Mouse (Mus musculus): ENCODE measurements around the gene Acly. TPM values are rescaled to one million over a fixed set of nuclear protein-coding genes. Genes with fewer than 3 reads are reported as not detected.

Gene Acly
- total and polyA plus RNA-seq, 3 experiments, result 213 to 277 (median 246) TPM

GRCm38 (mm10) chr11:100515789-100516188 is 12.0 kb downstream of the Acly start:
- dilution Hi-C loops (cut with MboI; ENCODE audit: extremely low pct_ligation_motif_present, extremely low pct_unique_long_range_greater_than_20kb, low sequenced_read_pairs), result no loop called here
- no peak overlapping the region for H3K4me3 ChIP-seq (replicated peaks in 1 of 3; ENCODE audit: low read depth in 2 of 3, low read length in 2 of 3, poor library complexity in 1 of 3)
- H3K9ac ChIP-seq (ENCODE audit: insufficient read depth, low read depth), result no peak overlapping the region
- H3K79me2 ChIP-seq (replicated peaks; ENCODE audit: control insufficient read depth, extremely low read depth, insufficient read depth, poor library complexity, severe bottlenecking), result peaks cover 6% of the 10 kb centered on the region; the same call in 1 of the 2 replicates
- in situ Hi-C loops (cut with MboI; ENCODE audit: low pct_ligation_motif_present, low pct_unique_long_range_greater_than_20kb, low sequenced_read_pairs), result no loop called here
- DNase-seq (ENCODE audit: extremely low read depth), result no peak
- no peaks in the 10 kb centered on the region for H3K9me3 ChIP-seq (replicated peaks; ENCODE audit: low read length)
- H3K36me3 ChIP-seq (replicated peaks in 1 of 2; ENCODE audit: control insufficient read depth in 1 of 2, insufficient read depth in 1 of 2, low read length in 1 of 2), result peaks cover 87 to 98% of the 10 kb centered on the region in 2 experiments
- H3K4me2 ChIP-seq (ENCODE audit: insufficient read depth, low read depth, poor library complexity, severe bottlenecking), result no peak overlapping the region
- no peaks in the 10 kb centered on the region for H3K4me1 ChIP-seq (ENCODE audit: control insufficient read depth in 1 of 2, insufficient read depth in 2 of 2)
- no peak overlapping the region for H3K27ac ChIP-seq (ENCODE audit: insufficient read depth, low read depth)
- TF ChIP-seq MAZ (IDR thresholded peaks at IDR 0.05; ENCODE audit: low read depth, low read length), result no peak
- no peak for TF ChIP-seq POLR2A (IDR thresholded peaks at IDR 0.05; ENCODE audit: low read depth, low read length)
- no peak for TF ChIP-seq CHD1 (IDR thresholded peaks at IDR 0.05; ENCODE audit: low read depth, low read length)
- TF ChIP-seq CTCF (conservative IDR thresholded peaks at IDR 0.05 in 1 of 2, IDR thresholded peaks at IDR 0.05 in 1 of 2; ENCODE audit: low read depth in 2 of 2, low read length in 2 of 2), result no peak
- TF ChIP-seq USF1 (IDR thresholded peaks at IDR 0.05; ENCODE audit: low read depth, low read length), result no peak
- TF ChIP-seq NELFE (IDR thresholded peaks at IDR 0.05; ENCODE audit: low read depth, low read length), result no peak
- TF ChIP-seq SIN3A (IDR thresholded peaks at IDR 0.05; ENCODE audit: low read length), result no peak
- no peak for TF ChIP-seq UBTF (IDR thresholded peaks at IDR 0.05; ENCODE audit: low read depth, low read length)
- TF ChIP-seq RAD21 (IDR thresholded peaks at IDR 0.05; ENCODE audit: low read depth, low read length), result no peak
- TF ChIP-seq ZKSCAN1 (IDR thresholded peaks at IDR 0.05; ENCODE audit: borderline replicate concordance, low read depth, low read length), result no peak
- no peak for TF ChIP-seq TCF12 (IDR thresholded peaks at IDR 0.05; ENCODE audit: low read depth, low read length)
- no peak for TF ChIP-seq E2F4 (IDR thresholded peaks at IDR 0.05; ENCODE audit: insufficient replicate concordance, low read depth, low read length)
- no peaks in the 10 kb centered on the region for H3K27me3 ChIP-seq (replicated peaks)

GRCm38 (mm10) chr11:100515061-100515460 is 12.7 kb downstream of the Acly start:
- no peaks in the 10 kb centered on the region for H3K27me3 ChIP-seq (replicated peaks)
- in situ Hi-C loops (cut with MboI; ENCODE audit: low pct_ligation_motif_present, low pct_unique_long_range_greater_than_20kb, low sequenced_read_pairs) (no loop called here), dilution Hi-C loops (cut with MboI; ENCODE audit: extremely low pct_ligation_motif_present, extremely low pct_unique_long_range_greater_than_20kb, low sequenced_read_pairs) (no loop called here)
- no peaks in the 10 kb centered on the region for H3K9me3 ChIP-seq (replicated peaks; ENCODE audit: low read length)
- TF ChIP-seq JUND (conservative IDR thresholded peaks at IDR 0.05; ENCODE audit: low read depth, low read length) (no peak), POLR2AphosphoS2 (IDR thresholded peaks at IDR 0.05; ENCODE audit: low read depth, low read length) (no peak), SMC3 (IDR thresholded peaks at IDR 0.05; ENCODE audit: low read depth, low read length) (no peak)
- peaks cover 81 to 98% of the 10 kb centered on the region in 2 experiments for H3K36me3 ChIP-seq (replicated peaks in 1 of 2; ENCODE audit: control insufficient read depth in 1 of 2, insufficient read depth in 1 of 2, low read length in 1 of 2)
- no peak overlapping the region for H3K27ac ChIP-seq (ENCODE audit: insufficient read depth, low read depth)
- H3K4me1 ChIP-seq (ENCODE audit: control insufficient read depth in 1 of 2, insufficient read depth in 2 of 2), result no peaks in the 10 kb centered on the region
- no peak for DNase-seq (ENCODE audit: extremely low read depth)
- H3K4me2 ChIP-seq (ENCODE audit: insufficient read depth, low read depth, poor library complexity, severe bottlenecking), result no peak overlapping the region
- H3K4me3 ChIP-seq (replicated peaks in 1 of 3; ENCODE audit: low read depth in 2 of 3, low read length in 2 of 3, poor library complexity in 1 of 3), result no peak overlapping the region
- no peak overlapping the region for H3K9ac ChIP-seq (ENCODE audit: insufficient read depth, low read depth)
- H3K79me2 ChIP-seq (replicated peaks; ENCODE audit: control insufficient read depth, extremely low read depth, insufficient read depth, poor library complexity, severe bottlenecking), result peaks cover 2% of the 10 kb centered on the region; the same call in 1 of the 2 replicates

GRCm38 (mm10) chr11:100513716-100514115 is 14.1 kb downstream of the Acly start:
- Histone ChIP-seq H3K4me3 (replicated peaks in 1 of 3; ENCODE audit: low read depth in 2 of 3, low read length in 2 of 3, poor library complexity in 1 of 3) (no peak overlapping the region), H3K27ac (ENCODE audit: insufficient read depth, low read depth) (no peak overlapping the region), H3K9ac (ENCODE audit: insufficient read depth, low read depth) (no peak overlapping the region), H3K4me1 (ENCODE audit: control insufficient read depth in 1 of 2, insufficient read depth in 2 of 2) (no peaks in the 10 kb centered on the region), H3K79me2 (replicated peaks; ENCODE audit: control insufficient read depth, extremely low read depth, insufficient read depth, poor library complexity, severe bottlenecking) (peaks cover 2% of the 10 kb centered on the region; the same call in 1 of the 2 replicates), H3K9me3 (replicated peaks; ENCODE audit: low read length) (no peaks in the 10 kb centered on the region), H3K4me2 (ENCODE audit: insufficient read depth, low read depth, poor library complexity, severe bottlenecking) (no peak overlapping the region), H3K27me3 (replicated peaks) (no peaks in the 10 kb centered on the region), H3K36me3 (replicated peaks in 1 of 2; ENCODE audit: control insufficient read depth in 1 of 2, insufficient read depth in 1 of 2, low read length in 1 of 2) (peaks cover 74 to 98% of the 10 kb centered on the region in 2 experiments)
- DNase-seq (ENCODE audit: extremely low read depth), result no peak
- dilution Hi-C loops (cut with MboI; ENCODE audit: extremely low pct_ligation_motif_present, extremely low pct_unique_long_range_greater_than_20kb, low sequenced_read_pairs), result no loop called here
- TF ChIP-seq USF1 (IDR thresholded peaks at IDR 0.05; ENCODE audit: low read depth, low read length) (no peak), IRF4 (IDR thresholded peaks at IDR 0.05; ENCODE audit: low read depth, low read length) (no peak), BHLHE40 (IDR thresholded peaks at IDR 0.05; ENCODE audit: low read depth, low read length) (no peak), POLR2AphosphoS2 (IDR thresholded peaks at IDR 0.05; ENCODE audit: low read depth, low read length) (no peak), GABPA (IDR thresholded peaks at IDR 0.05; ENCODE audit: insufficient replicate concordance, low read depth, low read length) (no peak), NRF1 (IDR thresholded peaks at IDR 0.05; ENCODE audit: low read depth, low read length) (no peak), JUND (conservative IDR thresholded peaks at IDR 0.05; ENCODE audit: low read depth, low read length) (no peak), MXI1 (IDR thresholded peaks at IDR 0.05; ENCODE audit: low read depth, low read length) (no peak), JUN (IDR thresholded peaks at IDR 0.05; ENCODE audit: insufficient read depth, low read depth, low read length) (no peak), MAZ (IDR thresholded peaks at IDR 0.05; ENCODE audit: low read depth, low read length) (no peak), CHD1 (IDR thresholded peaks at IDR 0.05; ENCODE audit: low read depth, low read length) (no peak), SIN3A (IDR thresholded peaks at IDR 0.05; ENCODE audit: low read length) (no peak), E2F4 (IDR thresholded peaks at IDR 0.05; ENCODE audit: insufficient replicate concordance, low read depth, low read length) (no peak), HCFC1 (IDR thresholded peaks at IDR 0.05; ENCODE audit: low read depth, low read length) (no peak), TCF12 (IDR thresholded peaks at IDR 0.05; ENCODE audit: low read depth, low read length) (no peak), ZKSCAN1 (IDR thresholded peaks at IDR 0.05; ENCODE audit: borderline replicate concordance, low read depth, low read length) (no peak)
- in situ Hi-C loops (cut with MboI; ENCODE audit: low pct_ligation_motif_present, low pct_unique_long_range_greater_than_20kb, low sequenced_read_pairs), result no loop called here

Measured in CH12.LX (cell line).